Mouse (Mus musculus) cortical plate, adult 2 months (tissue): ENCODE results near the gene Eln. TPM values are rescaled to one million over a fixed set of nuclear protein-coding genes. Genes with fewer than 3 reads are reported as not detected.

Experiments used
- H3K27ac ChIP-seq: fragments of 200-500 bp; 2 replicates; pipeline ENCODE4 v1.5.1; 2012; ENCODE audit warnings: low read length, control low read depth, inconsistent platforms; ENCODE audit not compliant: insufficient read depth
- H3K4me1 ChIP-seq: fragments of 200-500 bp; 2 replicates; pipeline ENCODE4 v1.6.1; 2011; ENCODE audit warnings: low read length; ENCODE audit not compliant: control insufficient read depth, insufficient read depth
- H3K4me3 ChIP-seq: fragments of 200-500 bp; 2 replicates; pipeline ENCODE4 v1.5.1; 2011; ENCODE audit warnings: mild to moderate bottlenecking, low read length, control low read depth; ENCODE audit not compliant: insufficient read depth
- CTCF ChIP-seq: fragments of 200-500 bp; IDR thresholded peaks from 2 replicates; pipeline ENCODE4 v1.5.1; 2011; ENCODE audit warnings: mild to moderate bottlenecking, control low read depth, low read length; ENCODE audit not compliant: insufficient read depth; ENCODE audit errors: extremely low read depth
- POLR2A ChIP-seq: fragments of 200-500 bp; IDR thresholded peaks from 2 replicates; pipeline ENCODE4 v1.6.1; 2011; ENCODE audit warnings: mild to moderate bottlenecking, low read length, control low read depth; ENCODE audit not compliant: insufficient read depth; ENCODE audit errors: extremely low read depth
- polyA plus RNA-seq: library from polyadenylated mRNA; depleted of rRNA; stranded (reverse); fragments of >200 nt; gene quantifications from 2 replicates; pipeline ENCODE4 v1.2.3, GENCODE M21; 2012

Eln gene
- polyA plus RNA-seq, 1 experiment: 11.1 TPM

DNA sequence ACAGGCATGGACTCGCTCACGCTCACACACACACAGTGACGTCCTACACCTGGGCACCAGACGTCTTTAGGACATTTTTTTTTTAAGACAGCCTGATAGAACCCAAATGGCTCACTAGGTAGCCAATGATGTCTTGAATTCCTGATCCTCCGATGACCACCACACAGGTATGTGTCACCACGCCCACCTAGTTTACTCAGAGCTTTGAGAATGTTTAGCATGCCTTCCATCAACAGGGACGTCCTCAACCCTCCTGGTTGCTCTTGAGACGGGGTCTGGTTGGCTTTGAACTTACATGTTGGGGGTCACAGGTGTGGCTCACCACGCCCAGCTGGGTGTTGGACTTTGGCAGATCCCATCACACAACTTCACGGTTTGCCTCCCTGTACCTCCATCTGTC, 922 bp downstream of the Eln start:
- no peak for TF ChIP-seq CTCF
- TF ChIP-seq POLR2A: no peak
- no peaks in the 10 kb centered on the region; the same call in none of the 2 replicates for H3K4me1 ChIP-seq
- no peak overlapping the region for H3K27ac ChIP-seq
- no peak overlapping the region; the same call in 1 of the 2 replicates for H3K4me3 ChIP-seq

DNA sequence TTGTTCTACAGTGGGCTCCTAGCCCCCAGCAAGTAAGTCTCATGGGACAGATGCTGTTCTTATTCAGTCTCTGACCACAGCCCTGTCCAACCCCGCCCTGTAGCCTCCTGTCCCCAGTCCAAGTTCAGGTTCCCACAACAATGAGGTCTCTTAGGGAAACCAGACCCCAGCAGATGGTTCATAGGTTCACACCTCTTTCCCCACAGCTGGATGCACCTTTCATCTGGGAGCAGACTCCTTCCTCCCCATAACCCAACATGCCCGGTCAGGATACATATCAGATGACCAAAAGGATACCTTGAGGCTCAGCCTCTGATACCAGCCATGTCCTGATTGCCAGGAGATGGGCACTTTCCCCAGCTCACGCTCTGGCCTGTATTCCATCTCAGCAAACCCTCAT, 1.3 kb downstream of the Eln start:
- TF ChIP-seq CTCF (no peak), POLR2A (no peak)

DNA sequence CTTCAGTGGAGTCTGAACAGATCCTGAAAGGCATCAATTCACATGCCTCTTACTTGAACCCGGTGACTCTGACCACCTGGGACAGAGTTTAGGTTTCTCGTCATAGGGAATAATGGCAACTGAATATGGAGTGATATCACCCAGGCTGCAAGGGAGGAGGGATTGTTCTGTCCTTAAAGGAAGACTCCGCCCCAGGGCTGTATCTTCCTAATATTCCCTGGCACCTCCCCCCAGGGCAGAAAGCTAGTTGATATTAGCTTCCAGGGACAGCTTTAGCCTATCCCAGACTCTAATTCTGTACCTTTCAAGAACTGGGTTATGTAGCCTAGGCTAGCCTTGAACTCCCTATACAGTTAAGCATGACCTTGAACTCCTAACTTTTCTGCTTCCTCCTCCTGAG, 2.1 kb downstream of the Eln start:
- no peak overlapping the region for H3K27ac ChIP-seq
- no peak overlapping the region for H3K4me3 ChIP-seq
- TF ChIP-seq CTCF: no peak
- no peak for TF ChIP-seq POLR2A
- no peaks in the 10 kb centered on the region; the same call in none of the 2 replicates for H3K4me1 ChIP-seq

More for the DNA sequence above, 1.3 kb downstream of the Eln start:
- Histone ChIP-seq H3K27ac (no peak overlapping the region), H3K4me1 (no peaks in the 10 kb centered on the region; the same call in none of the 2 replicates), H3K4me3 (no peak overlapping the region)

DNA sequence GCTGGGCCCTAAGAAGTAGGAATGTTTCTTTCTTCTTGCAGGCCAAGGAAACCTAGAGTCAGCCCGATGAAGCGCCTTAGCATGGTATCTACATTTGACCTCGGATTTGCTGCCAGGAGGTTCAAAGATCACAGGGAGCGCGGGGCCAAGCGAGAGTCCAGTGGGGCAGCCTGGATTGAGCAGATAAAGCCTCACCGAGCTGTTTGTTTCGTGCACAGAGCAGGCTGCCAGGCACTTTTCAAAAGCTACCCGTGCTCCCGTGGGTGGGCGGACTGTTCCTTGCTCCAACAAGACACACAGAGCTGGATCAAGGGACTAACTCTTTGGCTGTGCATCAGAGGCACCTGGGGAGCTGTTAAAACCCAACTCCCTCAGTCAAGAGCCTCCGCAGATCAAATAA, 3.1 kb downstream of the Eln start:
- no peak overlapping the region for H3K4me3 ChIP-seq
- no peak overlapping the region for H3K27ac ChIP-seq
- TF ChIP-seq CTCF: no peak
- no peak for TF ChIP-seq POLR2A
- no peaks in the 10 kb centered on the region; the same call in none of the 2 replicates for H3K4me1 ChIP-seq

DNA sequence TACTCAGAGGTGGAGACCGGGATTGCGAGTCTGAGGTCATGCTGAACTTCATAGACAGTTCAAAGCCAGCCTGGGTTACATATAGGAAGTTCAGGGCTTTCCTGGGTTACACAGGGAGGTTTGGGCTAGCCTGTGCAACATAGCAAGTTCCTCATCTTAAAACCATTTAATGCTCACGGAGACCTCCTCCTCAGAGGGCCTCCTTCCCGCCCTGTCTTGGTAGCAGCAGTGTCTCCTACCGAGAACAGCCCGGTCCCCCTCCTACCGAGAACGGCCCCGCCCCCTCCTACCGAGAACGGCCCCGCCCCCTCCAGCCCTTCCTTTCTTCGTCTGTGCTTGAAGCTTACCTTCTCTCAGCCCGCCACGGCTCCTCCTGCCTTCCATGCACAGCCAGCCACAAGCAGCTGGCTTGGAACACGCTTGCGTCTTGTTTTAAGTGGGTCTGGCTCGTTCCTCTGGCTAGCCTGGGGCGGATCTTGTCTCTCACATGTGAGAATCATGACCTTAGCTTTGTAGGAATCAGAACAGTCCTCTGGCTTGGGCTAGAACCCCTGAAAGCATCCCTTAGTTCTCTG, 4.8 kb downstream of the Eln start:
- no peak overlapping the region for H3K4me3 ChIP-seq
- no peak overlapping the region for H3K27ac ChIP-seq
- no peaks in the 10 kb centered on the region; the same call in 1 of the 2 replicates for H3K4me1 ChIP-seq
- TF ChIP-seq CTCF (no peak), POLR2A (no peak)

DNA sequence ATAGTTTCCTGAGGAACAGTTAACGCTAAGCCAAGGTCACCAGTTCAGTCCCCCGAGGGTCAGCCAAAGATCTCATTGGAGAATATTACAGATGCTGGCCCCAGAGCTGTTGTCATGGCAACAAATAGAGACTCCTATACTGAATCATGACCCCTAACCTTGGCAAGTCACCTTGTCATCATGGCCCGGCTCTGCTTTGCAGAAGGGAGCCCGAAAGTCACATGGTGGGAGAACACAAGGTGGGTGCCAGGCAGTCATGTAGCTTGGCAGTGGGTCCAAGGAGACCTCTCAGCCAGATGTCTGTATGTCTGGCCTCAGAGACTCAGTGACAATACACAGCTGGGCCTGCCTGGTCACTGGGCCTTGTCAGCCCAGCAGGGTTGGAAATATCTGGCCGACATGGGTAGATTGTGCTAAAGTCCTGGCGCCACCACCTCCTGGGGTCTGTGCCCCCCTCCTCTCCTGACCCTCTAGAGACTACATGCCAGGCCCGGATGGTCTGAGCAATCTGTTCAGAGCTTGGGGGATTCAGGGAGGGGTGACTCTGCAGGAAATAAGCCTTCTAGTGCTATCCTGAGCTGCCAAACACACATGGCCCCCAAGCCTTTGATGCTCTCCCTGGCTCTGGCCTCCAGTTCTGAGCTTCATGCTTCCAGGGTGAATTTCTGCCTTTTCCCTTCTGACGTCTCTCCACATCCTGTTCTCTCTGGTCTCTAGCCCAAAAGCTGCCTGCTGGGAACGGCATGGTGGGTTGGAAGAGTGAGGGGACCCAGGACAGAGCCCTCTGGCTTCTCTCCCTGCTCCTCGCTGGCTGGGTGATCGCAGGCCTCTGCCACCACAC, 6.4 kb downstream of the Eln start:
- TF ChIP-seq POLR2A: no peak
- no peak for TF ChIP-seq CTCF
- Histone ChIP-seq H3K4me1 (no peaks in the 10 kb centered on the region), H3K4me3 (no peak overlapping the region), H3K27ac (no peak overlapping the region)

DNA sequence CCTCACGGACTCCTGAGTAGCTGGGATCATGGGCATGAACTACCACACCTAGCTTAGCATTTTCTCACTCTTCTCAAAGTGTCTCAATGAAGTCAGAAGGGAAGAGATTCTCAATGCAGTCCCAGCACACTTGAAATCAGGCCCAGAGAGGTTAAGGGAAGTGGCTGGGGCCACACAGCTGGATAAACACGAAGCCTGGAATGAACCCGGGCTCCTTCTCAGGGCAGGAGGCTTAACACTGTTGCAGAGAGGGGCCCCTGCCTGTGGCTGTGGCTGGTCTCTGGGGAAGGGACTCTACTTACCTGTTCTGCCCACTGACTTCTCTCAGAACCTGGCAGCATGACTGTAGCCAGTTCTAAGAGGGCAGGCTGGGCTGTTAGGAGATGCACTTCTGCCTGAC, 7.2 kb downstream of the Eln start:
- no peak overlapping the region for H3K4me3 ChIP-seq
- TF ChIP-seq POLR2A (no peak), CTCF (no peak)
- no peaks in the 10 kb centered on the region for H3K4me1 ChIP-seq
- no peak overlapping the region for H3K27ac ChIP-seq

DNA sequence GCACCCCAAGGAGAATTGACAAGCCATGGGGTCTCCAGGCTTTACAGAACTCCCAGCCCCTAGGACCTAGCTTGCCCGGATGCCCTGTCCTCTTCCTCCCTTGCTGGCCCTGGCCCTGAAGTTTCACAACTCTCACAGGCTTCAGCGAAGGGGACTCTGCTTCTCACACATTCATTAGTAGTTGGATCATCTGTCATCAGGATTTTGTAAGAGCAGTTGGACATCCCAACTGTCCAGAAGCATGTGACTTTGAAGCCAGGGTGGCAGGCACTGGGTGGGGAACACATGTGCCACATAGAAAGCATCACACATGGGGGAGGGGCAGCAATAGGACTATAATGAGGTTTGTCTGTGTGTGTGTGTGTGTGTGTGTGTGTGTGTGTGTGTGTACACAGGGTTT, 12.2 kb downstream of the Eln start:
- TF ChIP-seq POLR2A: no peak
- no peak for TF ChIP-seq CTCF
- no peak overlapping the region for H3K27ac ChIP-seq
- no peak overlapping the region for H3K4me3 ChIP-seq
- no peaks in the 10 kb centered on the region for H3K4me1 ChIP-seq

DNA sequence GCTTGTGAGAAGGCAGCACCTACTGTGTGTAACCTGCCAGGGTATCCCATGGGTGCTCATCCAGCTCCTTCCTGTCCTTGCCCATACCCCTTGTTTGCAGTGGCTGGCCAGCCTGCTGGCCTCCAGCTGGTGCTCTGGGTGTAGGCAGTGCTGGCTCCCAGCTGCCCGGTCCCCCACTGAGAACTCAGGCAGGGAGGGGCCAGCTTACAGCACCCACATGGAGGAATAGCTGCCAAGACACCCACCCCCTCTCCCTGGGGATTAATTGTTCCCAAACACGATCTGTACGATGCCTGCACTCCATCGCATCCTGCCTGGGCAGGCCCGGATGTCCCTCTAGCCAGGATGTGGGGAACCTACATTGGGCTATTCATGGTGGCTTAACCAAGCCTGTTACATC, 13.1 kb downstream of the Eln start:
- H3K4me1 ChIP-seq: no peaks in the 10 kb centered on the region
- no peak overlapping the region for H3K4me3 ChIP-seq
- TF ChIP-seq POLR2A: no peak
- no peak for TF ChIP-seq CTCF
- H3K27ac ChIP-seq: no peak overlapping the region

DNA sequence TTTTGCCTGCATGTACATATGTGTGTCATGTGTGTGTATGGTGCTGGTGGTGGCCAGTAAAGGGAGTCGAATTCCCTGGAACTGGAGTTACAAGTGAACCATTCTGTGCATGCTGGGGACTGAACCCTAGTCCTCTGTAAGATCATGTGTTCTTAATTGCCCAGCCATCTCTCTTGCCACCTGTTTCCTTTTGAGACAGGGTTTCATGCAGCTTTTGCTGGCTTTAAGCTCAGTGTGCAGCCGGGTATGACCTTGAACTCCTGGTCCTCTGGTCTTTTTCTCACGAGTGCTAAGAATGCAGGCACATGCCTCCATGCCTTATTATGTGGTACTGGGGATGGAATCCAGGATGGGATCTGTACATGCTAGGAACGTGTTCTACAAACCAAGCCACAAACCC, 13.9 kb downstream of the Eln start:
- Histone ChIP-seq H3K4me3 (no peak overlapping the region), H3K27ac (no peak overlapping the region)
- TF ChIP-seq POLR2A: no peak
- no peak for TF ChIP-seq CTCF

More for the DNA sequence above, 13.9 kb downstream of the Eln start:
- no peaks in the 10 kb centered on the region for H3K4me1 ChIP-seq
